Mouse (Mus musculus) lung, adult 2 months (tissue): ENCODE results near the gene Cog5.

Source experiments
- CTCF ChIP-seq: fragments of 200-500 bp; IDR thresholded peaks from 2 replicates; pipeline ENCODE4 v1.5.1; 2011; ENCODE audit warnings: mild to moderate bottlenecking, low read length, control low read depth; ENCODE audit not compliant: insufficient read depth
- POLR2A ChIP-seq: fragments of 200-500 bp; IDR thresholded peaks from 2 replicates; pipeline ENCODE4 v1.6.1; 2011; ENCODE audit warnings: low read depth, mild to moderate bottlenecking, control low read depth, low read length, borderline replicate concordance; ENCODE audit errors: extremely low read depth

DNA sequence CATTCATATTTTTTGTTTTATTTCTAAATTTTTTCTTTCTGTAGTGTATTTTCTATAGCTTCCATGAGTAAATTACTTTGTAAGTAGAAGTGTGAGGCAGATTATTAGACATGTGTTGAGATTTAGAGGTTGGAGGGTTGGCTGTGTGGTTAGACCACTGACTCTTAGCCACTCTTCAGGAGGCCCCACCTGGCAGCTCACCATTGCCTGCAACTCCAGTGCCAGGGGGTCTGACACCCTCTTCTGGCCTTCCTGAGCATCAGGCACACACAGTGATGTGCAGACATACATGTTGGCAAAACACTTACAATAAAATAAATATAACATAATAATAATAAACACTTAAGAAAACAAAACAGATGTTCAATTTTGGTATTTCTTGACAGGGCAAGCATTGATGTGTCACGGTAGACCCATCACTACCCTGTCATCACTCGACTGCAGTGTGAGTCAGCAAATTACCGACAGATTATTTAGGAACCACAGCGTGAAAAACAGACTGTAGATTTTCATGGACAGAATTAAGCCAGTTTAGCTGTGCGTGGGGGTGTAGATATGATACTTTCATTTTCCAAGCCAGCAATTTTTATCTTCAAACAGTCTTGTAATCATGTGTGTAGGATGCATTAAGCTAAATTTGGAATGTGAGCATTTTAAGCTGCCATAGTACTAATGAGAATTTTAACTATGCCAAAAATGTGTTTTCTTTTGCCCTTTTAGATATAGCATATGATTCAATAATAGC is 151.9 kb downstream of the Cog5 start:
- TF ChIP-seq POLR2A (no peak), CTCF (no peak)
